Mouse (Mus musculus): ENCODE measurements at regions not wholly inside any gene's neighbourhood (a gene's known extent, or its start where the extent isn't known, plus 50 kb on each side); places are given as distances from the start of the nearest gene placed in this dataset.

DNA sequence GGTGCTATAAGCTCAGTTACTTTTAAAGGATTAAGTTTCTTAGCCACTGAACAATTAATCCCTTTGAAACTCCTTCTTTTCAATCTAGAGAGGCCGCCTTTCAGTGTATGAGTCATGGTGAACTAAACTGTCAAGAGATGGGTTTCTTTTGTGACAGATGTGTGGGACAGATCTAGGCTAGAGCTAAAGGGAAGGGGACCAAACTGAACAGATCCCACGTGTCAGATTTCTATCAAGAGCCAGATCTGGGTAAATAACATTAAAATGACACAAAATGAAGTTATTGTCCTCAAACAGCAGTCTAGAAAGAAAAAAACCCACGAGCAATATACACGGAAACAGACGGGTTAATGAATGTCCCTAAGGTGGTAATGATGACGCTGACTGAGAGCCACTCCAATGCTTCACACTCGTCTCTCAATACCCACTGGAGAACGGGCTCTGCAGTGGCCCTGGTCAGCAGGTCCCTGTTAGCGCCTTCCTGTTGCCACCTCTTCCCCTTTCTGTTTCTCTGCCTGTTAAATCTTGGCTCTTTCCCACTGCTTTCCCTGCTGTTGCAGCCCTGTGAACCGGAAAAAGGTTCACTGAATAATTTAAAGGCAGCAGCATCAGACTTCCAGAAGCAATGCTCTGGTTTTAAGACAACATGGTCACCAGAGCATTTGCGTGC, 52.7 kb upstream of the Rab3gap2 start:
- H3K27ac ChIP-seq = no peak overlapping the region
- no peaks in the 10 kb centered on the region for H3K36me3 ChIP-seq
- no peaks in the 10 kb centered on the region for H3K27me3 ChIP-seq
- no peaks in the 10 kb centered on the region for H3K9me3 ChIP-seq (replicated peaks)
- no peak for ATAC-seq (replicated peaks; ENCODE audit: insufficient number of reproducible peaks, insufficient read depth, low FRiP score, low read depth)
- no peaks in the 10 kb centered on the region for H3K4me1 ChIP-seq (replicated peaks)
- no peak overlapping the region for H3K9ac ChIP-seq
- 57% methylated on average over 11 of the region's 11 CpGs for WGBS
- no peak overlapping the region for H3K4me3 ChIP-seq
- no peak overlapping the region for H3K4me2 ChIP-seq

DNA sequence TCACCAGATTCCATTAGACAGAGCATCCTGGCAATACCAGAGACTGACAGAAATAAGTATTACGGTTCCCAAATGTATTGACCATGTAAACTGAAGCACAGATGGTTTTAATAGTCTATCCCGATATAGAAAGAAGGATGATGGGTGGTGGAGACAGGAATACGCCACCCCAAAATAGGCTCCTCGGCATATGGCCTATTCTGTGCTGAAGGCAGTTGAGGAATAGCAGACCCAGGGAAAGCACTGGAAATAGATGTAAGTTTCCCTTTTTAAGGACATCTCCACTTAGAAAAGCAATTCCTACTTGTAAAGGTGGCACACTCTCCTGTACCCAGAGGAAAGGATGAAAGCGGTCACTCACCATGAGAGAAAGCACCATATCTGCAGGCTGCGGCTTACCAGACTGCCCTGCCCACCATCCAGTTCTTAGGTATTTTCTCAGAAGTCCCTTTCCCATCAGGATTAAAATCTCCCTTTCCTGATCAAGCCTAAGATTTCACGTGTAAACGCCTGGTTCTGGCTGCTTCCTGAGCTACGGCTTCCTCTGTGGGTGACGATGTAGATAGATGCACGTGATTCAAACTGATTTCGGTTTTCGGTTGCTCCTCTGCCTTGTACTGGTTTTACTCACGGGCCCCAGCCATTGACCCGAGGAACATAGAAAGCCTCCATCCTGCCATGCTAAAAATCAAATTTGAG, 53.3 kb upstream of the Rab3gap2 start:
- no peaks in the 10 kb centered on the region for H3K27me3 ChIP-seq
- no peak overlapping the region for H3K4me2 ChIP-seq
- H3K4me3 ChIP-seq = no peak overlapping the region
- H3K4me1 ChIP-seq (replicated peaks) = no peaks in the 10 kb centered on the region
- H3K9me3 ChIP-seq (replicated peaks) = no peaks in the 10 kb centered on the region
- no peak overlapping the region for H3K9ac ChIP-seq
- no peak for ATAC-seq (replicated peaks; ENCODE audit: insufficient number of reproducible peaks, insufficient read depth, low FRiP score, low read depth)
- no peaks in the 10 kb centered on the region for H3K36me3 ChIP-seq
- H3K27ac ChIP-seq = no peak overlapping the region
- 81% methylated on average over 15 of the region's 15 CpGs for WGBS

DNA sequence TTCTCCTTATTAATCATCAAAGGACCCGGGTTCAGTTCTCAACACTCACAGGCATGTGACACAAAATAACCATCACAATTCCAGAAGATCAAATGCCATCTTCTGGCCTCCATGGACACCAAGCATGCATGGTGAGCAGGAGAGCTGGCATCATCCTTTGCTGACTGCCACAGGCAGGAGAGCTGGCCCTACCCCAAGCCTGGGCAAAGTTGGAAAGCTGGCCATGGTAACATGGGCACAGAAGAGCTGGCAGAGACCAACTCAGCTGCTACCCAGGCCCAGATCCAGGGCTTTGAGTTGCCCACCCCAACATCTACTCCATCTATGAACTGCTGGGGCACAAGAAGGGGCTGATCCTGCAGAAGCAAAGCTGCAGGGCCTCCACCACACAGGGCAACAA, 59.1 kb upstream of the Rab3gap2 start:
- H3K4me1 ChIP-seq (replicated peaks) = no peaks in the 10 kb centered on the region
- H3K4me3 ChIP-seq = no peak overlapping the region
- no peaks in the 10 kb centered on the region for H3K27me3 ChIP-seq
- no peaks in the 10 kb centered on the region for H3K36me3 ChIP-seq
- no peaks in the 10 kb centered on the region for H3K9me3 ChIP-seq (replicated peaks)
- no peak overlapping the region for H3K4me2 ChIP-seq
- H3K9ac ChIP-seq = no peak overlapping the region
- H3K27ac ChIP-seq = no peak overlapping the region
- no peak for ATAC-seq (replicated peaks; ENCODE audit: insufficient number of reproducible peaks, insufficient read depth, low FRiP score, low read depth)
- 79% methylated on average over 1 of the region's 1 CpGs for whole genome bisulfite sequencing

GRCm38 (mm10) chr1:185144006-185144405, 59.9 kb upstream of the Rab3gap2 start:
- Histone ChIP-seq H3K36me3 (no peaks in the 10 kb centered on the region), H3K9me3 (replicated peaks) (no peaks in the 10 kb centered on the region), H3K9ac (no peak overlapping the region), H3K4me1 (replicated peaks) (no peaks in the 10 kb centered on the region), H3K27ac (no peak overlapping the region), H3K27me3 (no peaks in the 10 kb centered on the region), H3K4me2 (no peak overlapping the region), H3K4me3 (no peak overlapping the region)
- 85% methylated on average over 15 of the region's 15 CpGs for WGBS
- no peak for ATAC-seq (replicated peaks; ENCODE audit: insufficient number of reproducible peaks, insufficient read depth, low FRiP score, low read depth)

GRCm38 (mm10) chr1:185140317-185140716, 63.6 kb upstream of the Rab3gap2 start:
- WGBS = 68% methylated on average over 5 of the region's 5 CpGs
- H3K27me3 ChIP-seq = no peaks in the 10 kb centered on the region
- no peaks in the 10 kb centered on the region for H3K4me1 ChIP-seq (replicated peaks)
- no peak overlapping the region for H3K4me3 ChIP-seq
- H3K9me3 ChIP-seq (replicated peaks) = no peaks in the 10 kb centered on the region
- no peak overlapping the region for H3K9ac ChIP-seq
- ATAC-seq (replicated peaks; ENCODE audit: insufficient number of reproducible peaks, insufficient read depth, low FRiP score, low read depth) = no peak
- no peak overlapping the region for H3K27ac ChIP-seq
- no peak overlapping the region for H3K4me2 ChIP-seq
- no peaks in the 10 kb centered on the region for H3K36me3 ChIP-seq

DNA sequence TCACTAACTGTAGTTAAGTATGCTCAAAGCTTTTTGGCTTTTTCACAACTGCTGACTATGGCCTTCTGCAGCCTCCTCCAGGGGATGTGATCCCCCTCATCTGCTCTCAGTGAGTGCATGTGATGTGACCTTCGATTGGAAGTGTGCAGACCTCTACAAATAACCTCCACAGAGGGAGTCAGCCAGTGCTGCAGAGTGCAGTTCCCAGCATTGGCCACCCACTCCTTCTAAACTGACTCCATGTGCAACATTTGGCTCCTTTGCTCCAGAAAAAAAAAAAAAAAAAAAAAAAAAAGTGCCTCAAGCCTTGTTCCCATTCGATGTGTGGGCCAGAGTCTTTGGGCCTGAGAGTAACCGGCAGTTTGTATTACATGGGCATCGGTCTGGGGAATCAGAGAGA, 75.7 kb upstream of the Rab3gap2 start:
- H3K9ac ChIP-seq = no peak overlapping the region
- H3K9me3 ChIP-seq (replicated peaks) = no peaks in the 10 kb centered on the region
- no peak for ATAC-seq (replicated peaks; ENCODE audit: insufficient number of reproducible peaks, insufficient read depth, low FRiP score, low read depth)
- 66% methylated on average over 4 of the region's 4 CpGs for WGBS
- H3K27me3 ChIP-seq = no peaks in the 10 kb centered on the region
- no peaks in the 10 kb centered on the region; the same call in 1 of the 2 replicates for H3K4me1 ChIP-seq (replicated peaks)
- no peak overlapping the region for H3K27ac ChIP-seq
- no peak overlapping the region for H3K4me2 ChIP-seq
- H3K36me3 ChIP-seq = no peaks in the 10 kb centered on the region
- H3K4me3 ChIP-seq = no peak overlapping the region

GRCm38 (mm10) chr1:185125737-185126286, 78.1 kb upstream of the Rab3gap2 start:
- Histone ChIP-seq H3K4me1 (replicated peaks) (no peaks in the 10 kb centered on the region; the same call in 1 of the 2 replicates), H3K9ac (no peak overlapping the region), H3K36me3 (no peaks in the 10 kb centered on the region), H3K4me3 (no peak overlapping the region), H3K9me3 (replicated peaks) (no peaks in the 10 kb centered on the region), H3K27me3 (no peaks in the 10 kb centered on the region), H3K27ac (no peak overlapping the region), H3K4me2 (no peak overlapping the region)
- WGBS = 39% methylated on average over 14 of the region's 14 CpGs
- ATAC-seq (replicated peaks; ENCODE audit: insufficient number of reproducible peaks, insufficient read depth, low FRiP score, low read depth) = no peak

GRCm38 (mm10) chr1:185121552-185121951, 82.4 kb upstream of the Rab3gap2 start:
- Histone ChIP-seq H3K4me3 (no peak overlapping the region), H3K9ac (no peak overlapping the region), H3K4me1 (replicated peaks) (no peaks in the 10 kb centered on the region; the same call in 1 of the 2 replicates), H3K27ac (no peak overlapping the region), H3K27me3 (no peaks in the 10 kb centered on the region), H3K4me2 (no peak overlapping the region), H3K36me3 (no peaks in the 10 kb centered on the region), H3K9me3 (replicated peaks) (no peaks in the 10 kb centered on the region)
- 87% methylated on average over 2 of the region's 2 CpGs for WGBS
- ATAC-seq (replicated peaks; ENCODE audit: insufficient number of reproducible peaks, insufficient read depth, low FRiP score, low read depth) = no peak

- Histone ChIP-seq H3K9me3 (replicated peaks) (no peaks in the 10 kb centered on the region), H3K4me1 (replicated peaks) (no peaks in the 10 kb centered on the region), H3K4me2 (no peak overlapping the region), H3K4me3 (no peak overlapping the region), H3K27ac (no peak overlapping the region), H3K9ac (no peak overlapping the region), H3K27me3 (no peaks in the 10 kb centered on the region), H3K36me3 (no peaks in the 10 kb centered on the region)
- WGBS = 51% methylated on average over 2 of the region's 2 CpGs
- no peak for ATAC-seq (replicated peaks; ENCODE audit: insufficient number of reproducible peaks, insufficient read depth, low FRiP score, low read depth)
These were observed 83.5 kb upstream of the Rab3gap2 start for GRCm38 (mm10) chr1:185120416-185120815.

GRCm38 (mm10) chr1:185117711-185118110, 86.2 kb upstream of the Rab3gap2 start:
- Histone ChIP-seq H3K36me3 (no peaks in the 10 kb centered on the region), H3K9ac (no peak overlapping the region), H3K27ac (no peak overlapping the region), H3K4me2 (no peak overlapping the region), H3K4me1 (replicated peaks) (no peaks in the 10 kb centered on the region), H3K9me3 (replicated peaks) (no peaks in the 10 kb centered on the region), H3K27me3 (no peaks in the 10 kb centered on the region), H3K4me3 (no peak overlapping the region)
- ATAC-seq (replicated peaks; ENCODE audit: insufficient number of reproducible peaks, insufficient read depth, low FRiP score, low read depth) = no peak
- WGBS = 59% methylated on average over 5 of the region's 5 CpGs

DNA sequence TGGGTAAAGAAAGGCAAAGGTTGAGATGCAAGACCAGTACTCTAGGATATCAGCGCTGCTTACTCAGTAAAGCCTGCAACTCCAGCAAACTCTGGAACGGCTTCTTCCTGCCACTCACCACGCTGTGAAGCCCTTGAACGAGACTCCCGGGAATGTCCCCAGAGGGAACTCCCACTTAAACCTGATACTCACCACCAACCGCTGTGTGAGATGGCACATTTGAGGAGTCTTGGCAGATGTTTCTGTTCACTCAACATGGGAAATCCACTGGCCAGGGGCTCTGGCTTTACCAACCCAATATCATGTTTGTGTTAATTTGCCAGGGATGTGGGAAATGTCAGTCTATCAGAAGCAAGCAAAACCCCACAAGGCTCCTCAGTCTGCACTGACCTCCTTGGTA, 90.2 kb upstream of the Rab3gap2 start:
- Histone ChIP-seq H3K36me3 (no peaks in the 10 kb centered on the region), H3K9ac (no peak overlapping the region), H3K27me3 (no peaks in the 10 kb centered on the region), H3K27ac (no peak overlapping the region), H3K4me1 (replicated peaks) (0 out of 2 replicates have a peak, but pooled peaks cover 3% of the 10 kb centered on the region), H3K9me3 (replicated peaks) (no peaks in the 10 kb centered on the region), H3K4me3 (no peak overlapping the region), H3K4me2 (no peak overlapping the region)
- no peak for ATAC-seq (replicated peaks; ENCODE audit: insufficient number of reproducible peaks, insufficient read depth, low FRiP score, low read depth)
- 31% methylated on average over 6 of the region's 6 CpGs for WGBS

- no peak overlapping the region for H3K4me3 ChIP-seq
- H3K4me2 ChIP-seq = no peak overlapping the region
- H3K4me1 ChIP-seq (replicated peaks) = 0 out of 2 replicates have a peak, but pooled peaks cover 3% of the 10 kb centered on the region
- no peaks in the 10 kb centered on the region for H3K36me3 ChIP-seq
- ATAC-seq (replicated peaks; ENCODE audit: insufficient number of reproducible peaks, insufficient read depth, low FRiP score, low read depth) = no peak
- WGBS = 66% methylated on average over 4 of the region's 4 CpGs
- H3K27me3 ChIP-seq = no peaks in the 10 kb centered on the region
- no peaks in the 10 kb centered on the region for H3K9me3 ChIP-seq (replicated peaks)
- H3K9ac ChIP-seq = no peak overlapping the region
- H3K27ac ChIP-seq = no peak overlapping the region
These were observed 91.9 kb upstream of the Rab3gap2 start for GRCm38 (mm10) chr1:185112017-185112399.
